Mouse (Mus musculus) small intestine, adult 2 months (tissue): ENCODE measurements around the gene Dcpp1. TPM values are rescaled to one million over a fixed set of nuclear protein-coding genes. Genes with fewer than 3 reads are reported as not detected.
"Not testable (repeated sequence)": the region's sequence is repeated elsewhere in the genome, so short reads cannot be mapped to it uniquely, and the experiment has no call there.

Experiments used
- H3K27ac ChIP-seq: fragments of 200-500 bp; 2 replicates; pipeline ENCODE4 v1.5.1; 2012; ENCODE audit warnings: low read depth, low read length, control low read depth, inconsistent platforms; ENCODE audit not compliant: insufficient read depth
- H3K27me3 ChIP-seq: fragments of 200-500 bp; 2 replicates; pipeline ENCODE4 v1.6.1; 2012; ENCODE audit warnings: mild to moderate bottlenecking, moderate library complexity, low read length, inconsistent platforms; ENCODE audit not compliant: control insufficient read depth, insufficient read depth
- H3K36me3 ChIP-seq: fragments of 200-500 bp; 2 replicates; pipeline ENCODE4 v1.6.1; 2012; ENCODE audit warnings: mild to moderate bottlenecking, low read length, control low read depth, inconsistent platforms; ENCODE audit not compliant: control insufficient read depth, insufficient read depth
- H3K4me1 ChIP-seq: fragments of 200-500 bp; 2 replicates; pipeline ENCODE4 v1.6.1; 2012; ENCODE audit warnings: low read length, inconsistent platforms, mixed read lengths; ENCODE audit not compliant: control insufficient read depth, insufficient read depth, insufficient read length
- H3K4me3 ChIP-seq: fragments of 200-500 bp; 2 replicates; pipeline ENCODE4 v1.5.1; 2012; ENCODE audit warnings: low read depth, mild to moderate bottlenecking, control low read depth, inconsistent platforms, low read length, moderate library complexity
- CTCF ChIP-seq: fragments of 200-500 bp; IDR thresholded peaks from 2 replicates; pipeline ENCODE4 v1.5.1; 2012; ENCODE audit warnings: low read depth, mild to moderate bottlenecking, control low read depth, inconsistent platforms, low read length, moderate library complexity, mixed read lengths; ENCODE audit not compliant: insufficient replicate concordance, insufficient read length; ENCODE audit errors: extremely low read depth
- POLR2A ChIP-seq: fragments of 200-500 bp; IDR thresholded peaks from 2 replicates; pipeline ENCODE4 v1.6.1; 2012; ENCODE audit warnings: low read depth, mild to moderate bottlenecking, control low read depth, inconsistent platforms, low read length, moderate library complexity
- WGBS: fragments of 180-500 bp; shearing (Covaris S2); methylation state at CpG from one replicate; pipeline ENCODE4 v1.1.7; 2018; 5-methylcytosine and 5-hydroxymethylcytosine counted together
- polyA plus RNA-seq: library from polyadenylated mRNA; depleted of rRNA; stranded (reverse); fragments of >200 nt; gene quantifications from 2 replicates; pipeline ENCODE4 v1.2.3, GENCODE M21; 2012

The Dcpp1 gene
- polyA plus RNA-seq, 1 experiment, result not detected

DNA sequence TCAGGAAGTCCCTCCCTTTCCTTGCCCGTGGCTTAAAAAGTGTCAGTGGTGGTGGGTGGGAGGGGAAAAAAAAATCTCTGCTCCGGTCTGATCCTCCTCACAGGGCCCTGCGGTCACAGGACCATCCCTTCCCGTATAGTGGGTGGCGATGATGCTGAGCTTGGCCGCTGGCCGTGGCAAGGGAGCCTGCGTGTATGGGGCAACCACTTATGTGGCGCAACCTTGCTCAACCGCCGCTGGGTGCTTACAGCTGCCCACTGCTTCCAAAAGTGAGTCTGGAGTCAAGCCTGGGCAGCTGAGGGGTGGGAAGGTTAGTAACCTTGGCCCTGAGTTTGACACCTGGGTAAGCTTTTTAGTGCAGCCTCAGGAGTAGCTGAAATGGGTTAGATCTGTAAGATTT, 12.2 kb upstream of the Dcpp1 start:
- TF ChIP-seq POLR2A (no peak), CTCF (no peak)
- 93% methylated on average over 11 of the region's 11 CpGs for WGBS
- no peak overlapping the region for H3K27ac ChIP-seq

DNA sequence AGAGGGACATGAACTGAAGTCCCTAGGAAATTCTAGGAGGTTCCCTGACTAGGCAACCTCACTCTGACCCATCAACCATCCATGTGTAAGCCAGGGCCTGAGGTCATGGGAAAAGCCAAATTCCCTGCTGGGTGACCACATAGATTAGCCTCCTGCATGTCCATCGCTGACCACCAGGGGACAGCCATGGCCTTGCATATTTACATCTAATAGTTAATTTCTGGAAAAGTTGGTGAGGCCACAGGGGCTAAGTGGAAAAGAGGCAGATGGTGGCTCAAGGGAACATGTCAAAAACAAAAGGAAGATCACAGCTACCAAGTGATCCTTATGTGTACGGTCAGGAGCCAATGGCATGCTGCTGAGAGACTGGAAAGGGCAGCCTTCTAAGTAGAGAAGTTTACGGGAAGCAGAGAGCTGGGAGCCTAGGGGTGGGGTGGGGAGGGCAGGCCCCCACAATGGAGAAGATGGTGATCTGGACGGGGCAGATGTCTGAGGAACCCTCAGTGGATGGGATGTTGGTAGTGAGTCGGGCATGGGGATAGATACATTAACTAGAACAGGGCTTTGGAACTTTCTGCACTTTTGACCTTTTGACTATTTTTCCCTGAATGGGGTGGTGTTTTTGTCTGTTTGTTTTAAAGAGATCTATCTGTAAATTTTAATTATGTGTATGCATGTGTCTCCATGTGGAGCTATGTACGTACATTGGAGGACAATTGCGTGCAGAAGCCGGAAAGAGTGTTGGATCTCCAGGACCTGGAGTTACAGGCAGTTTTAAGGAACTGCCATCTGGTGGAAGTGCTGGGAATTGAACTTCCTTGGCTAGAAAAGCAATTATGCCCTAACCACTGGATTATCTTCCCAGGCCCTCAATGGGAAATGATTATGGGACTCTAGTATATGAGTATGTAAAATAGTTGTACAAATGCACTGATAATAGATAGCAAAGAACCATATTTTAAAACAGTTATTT, 6.5 kb upstream of the Dcpp1 start:
- 35% methylated on average over 8 of the region's 8 CpGs for WGBS
- no peaks in the 10 kb centered on the region for H3K36me3 ChIP-seq
- no peak overlapping the region for H3K27ac ChIP-seq
- TF ChIP-seq POLR2A (no peak), CTCF (peak; percentile 82; the same call in 1 of the 2 replicates)
- H3K27me3 ChIP-seq, result no peaks in the 10 kb centered on the region
- H3K4me3 ChIP-seq, result no peak overlapping the region
- H3K4me1 ChIP-seq, result peaks cover 3% of the 10 kb centered on the region; the same call in 1 of the 2 replicates

More for the DNA sequence above, 12.2 kb upstream of the Dcpp1 start:
- Histone ChIP-seq H3K36me3 (no peaks in the 10 kb centered on the region), H3K4me3 (no peak overlapping the region), H3K27me3 (no peaks in the 10 kb centered on the region), H3K4me1 (peaks cover 3% of the 10 kb centered on the region; the same call in 1 of the 2 replicates)

DNA sequence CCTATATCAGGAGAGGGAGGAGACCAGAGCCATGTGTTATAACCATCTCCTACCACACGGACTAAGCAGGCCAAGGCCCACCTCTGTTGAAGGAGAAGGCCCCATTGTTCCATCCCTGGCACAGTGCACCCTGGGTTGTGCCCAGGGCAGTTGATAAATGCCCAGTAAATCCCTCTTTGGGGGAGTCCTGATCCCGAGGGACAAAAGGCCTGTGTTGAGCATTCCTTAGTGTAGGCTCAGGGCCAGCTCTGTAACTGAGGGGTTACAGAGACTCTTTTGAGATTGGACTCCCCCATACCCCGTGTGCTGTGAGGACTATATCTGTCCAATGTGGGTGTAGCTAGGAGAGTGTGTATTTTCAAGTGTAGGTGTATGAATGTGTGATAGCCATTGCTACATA, 3.9 kb upstream of the Dcpp1 start:
- WGBS, result 65% methylated on average over 3 of the region's 3 CpGs
- no peak overlapping the region for H3K4me3 ChIP-seq
- no peaks in the 10 kb centered on the region for H3K36me3 ChIP-seq
- H3K4me1 ChIP-seq, result peaks cover 3% of the 10 kb centered on the region; the same call in 1 of the 2 replicates
- no peak for TF ChIP-seq CTCF
- no peak for TF ChIP-seq POLR2A
- no peak overlapping the region for H3K27ac ChIP-seq
- no peaks in the 10 kb centered on the region for H3K27me3 ChIP-seq

DNA sequence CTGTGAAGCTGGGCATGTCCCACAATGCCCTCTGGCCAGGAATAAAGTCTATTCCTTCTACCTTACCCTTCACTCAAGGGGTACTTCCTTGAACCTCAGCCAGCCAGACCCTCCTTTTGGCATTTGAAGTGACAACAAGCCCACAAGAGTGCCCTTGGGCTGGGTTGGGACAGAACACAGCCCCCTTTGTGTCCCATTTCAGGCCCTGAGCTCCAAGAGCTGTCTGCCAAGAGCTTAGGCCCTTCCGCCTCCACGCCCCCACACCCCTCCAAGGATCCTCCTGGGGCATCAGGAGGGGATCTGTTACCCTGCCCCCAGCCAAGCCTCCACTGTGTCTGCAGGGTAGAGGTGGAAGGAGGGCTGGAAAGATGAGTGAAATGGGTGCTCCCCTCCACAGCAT, 3.5 kb upstream of the Dcpp1 start:
- H3K27ac ChIP-seq, result no peak overlapping the region
- WGBS, result 100% methylated on average over 2 of the region's 2 CpGs
- no peak overlapping the region for H3K4me3 ChIP-seq
- H3K27me3 ChIP-seq, result no peaks in the 10 kb centered on the region
- no peaks in the 10 kb centered on the region for H3K36me3 ChIP-seq
- H3K4me1 ChIP-seq, result peaks cover 3% of the 10 kb centered on the region; the same call in 1 of the 2 replicates
- TF ChIP-seq CTCF (no peak), POLR2A (no peak)

DNA sequence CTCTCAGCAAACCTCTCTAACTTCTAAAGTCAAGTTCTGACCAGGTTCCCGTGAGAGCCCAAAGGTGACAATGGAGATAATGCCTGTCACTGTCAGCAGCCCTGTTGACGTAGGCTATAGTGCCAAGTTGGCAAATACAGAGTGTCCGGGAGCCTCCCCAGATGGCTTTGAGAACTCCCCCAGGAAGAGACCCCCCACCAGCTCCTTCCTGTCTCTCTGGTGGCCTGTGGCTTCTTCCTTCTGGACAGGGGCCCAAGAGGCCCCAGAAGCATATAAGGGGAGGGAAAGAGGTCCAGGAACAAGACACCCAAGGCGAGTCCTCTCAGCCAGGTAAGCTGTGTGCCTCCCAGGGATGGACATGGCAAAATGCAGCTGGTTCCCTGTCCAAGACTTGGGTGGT, 36.5 kb downstream of the Dcpp1 start, which contains the start of gene Dcpp3:
Dcpp3 (plus strand) TSS at position 301 of the 400 bp plus-strand sequence.
- H3K36me3 ChIP-seq, H3K27ac ChIP-seq, H3K27me3 ChIP-seq, H3K4me1 ChIP-seq, H3K4me3 ChIP-seq: not testable (repeated sequence)
- WGBS, result 64% methylated on average over 4 of the region's 4 CpGs

DNA sequence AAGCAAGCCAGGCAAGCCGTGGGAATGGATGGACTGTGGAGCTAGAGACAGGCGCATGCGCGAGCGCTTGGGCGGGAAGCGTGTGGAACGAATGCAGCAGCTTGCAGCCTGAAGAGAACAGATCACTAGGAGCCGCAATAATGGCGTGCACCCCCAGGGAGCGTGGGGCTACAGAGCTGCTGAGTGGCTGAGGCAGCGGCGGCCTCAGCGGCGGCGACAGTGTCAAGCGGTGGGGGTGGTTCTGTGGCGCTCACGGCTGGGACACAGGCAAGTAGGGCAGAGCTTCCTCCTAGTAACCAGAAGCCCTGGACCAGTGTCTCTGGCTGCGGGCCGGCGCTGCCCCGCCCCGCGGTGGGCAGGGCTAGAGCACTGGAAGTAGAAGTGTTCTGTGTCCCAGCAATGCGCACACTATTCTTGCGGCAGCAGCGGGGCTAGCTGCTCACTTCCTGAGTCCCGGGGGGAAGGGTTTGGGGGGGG, 43.9 kb downstream of the Dcpp1 start:
- peak overlapping the region; percentile 50 for H3K27ac ChIP-seq
- peak overlapping the region; percentile 72 for H3K4me3 ChIP-seq
- TF ChIP-seq POLR2A (peak; percentile 84), CTCF (no peak)
- H3K36me3 ChIP-seq, result no peaks in the 10 kb centered on the region
- WGBS, result under 1% methylated on average over 29 of the region's 29 CpGs
- no peaks in the 10 kb centered on the region; the same call in 1 of the 2 replicates for H3K4me1 ChIP-seq
- no peaks in the 10 kb centered on the region for H3K27me3 ChIP-seq

DNA sequence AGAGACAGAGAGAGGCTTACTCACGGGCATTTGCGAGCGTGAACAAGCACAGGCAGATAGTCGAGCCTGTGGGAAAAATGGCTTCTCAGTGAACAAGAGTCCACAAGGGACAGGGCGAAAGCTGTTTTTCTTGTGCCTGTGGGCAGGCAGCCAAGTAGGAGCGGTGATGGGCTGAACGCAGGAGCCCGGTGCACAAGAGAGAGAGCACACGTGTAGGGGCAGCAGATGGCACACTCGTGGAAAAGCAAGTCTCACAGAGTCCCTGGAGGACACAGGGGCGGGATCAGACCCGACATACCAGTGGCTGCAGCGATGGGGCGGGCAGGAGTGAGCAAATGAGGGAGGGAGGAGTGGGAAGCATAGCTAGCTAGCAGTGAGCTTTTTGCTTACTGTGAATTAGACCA, 44.4 kb downstream of the Dcpp1 start:
- Histone ChIP-seq H3K27me3 (no peaks in the 10 kb centered on the region), H3K4me3 (peak overlapping the region; percentile 72), H3K4me1 (no peaks in the 10 kb centered on the region; the same call in 1 of the 2 replicates), H3K27ac (peak overlapping the region; percentile 61), H3K36me3 (no peaks in the 10 kb centered on the region)
- WGBS, result under 1% methylated on average over 14 of the region's 14 CpGs
- TF ChIP-seq CTCF (no peak), POLR2A (no peak)
